Mouse (Mus musculus) myocyte (in vitro differentiated cells): Measurements from ENCODE around the gene Aff4.

Experiments used
- CEBPB ChIP-seq: IDR thresholded peaks from 2 replicates; pipeline ENCODE4 v1.6.1; 2011; ENCODE audit warnings: mild to moderate bottlenecking, moderate library complexity; ENCODE audit not compliant: poor library complexity, insufficient read depth, severe bottlenecking
- E2F4 ChIP-seq: IDR thresholded peaks from one replicate; pipeline ENCODE4 v1.6.1; 2011; ENCODE audit warnings: mild to moderate bottlenecking, control low read depth, moderate library complexity; ENCODE audit not compliant: insufficient read depth
- MAX ChIP-seq: IDR thresholded peaks from one replicate; pipeline ENCODE4 v1.6.1; 2011; ENCODE audit warnings: low read depth, mild to moderate bottlenecking, control low read depth
- MYOD1 ChIP-seq, 3 experiments: IDR thresholded peaks; one replicate each; pipeline ENCODE4 v1.6.1; 2011; ENCODE audit warnings: control low read depth in 2 of 3, low read depth in 2 of 3, mild to moderate bottlenecking in 2 of 3, moderate library complexity in 1 of 3; ENCODE audit not compliant: insufficient read length in 2 of 3, control insufficient read depth in 1 of 3
- MYOG ChIP-seq, 3 experiments: IDR thresholded peaks; one replicate each; pipeline ENCODE4 v1.6.1; 2011; ENCODE audit warnings: control low read depth in 2 of 3, low read depth in 2 of 3, mild to moderate bottlenecking in 2 of 3; ENCODE audit not compliant: insufficient read length in 2 of 3, control insufficient read depth in 1 of 3, insufficient read depth in 1 of 3
- POLR2A ChIP-seq: IDR thresholded peaks from one replicate; pipeline ENCODE4 v1.6.1; 2011; ENCODE audit warnings: low read depth, mild to moderate bottlenecking, control low read depth, moderate library complexity; ENCODE audit not compliant: insufficient read length
- TCF12 ChIP-seq: IDR thresholded peaks from one replicate; pipeline ENCODE4 v1.6.1; 2011; ENCODE audit warnings: mild to moderate bottlenecking, control low read depth; ENCODE audit not compliant: poor library complexity, insufficient read depth, severe bottlenecking

- no peak for TF ChIP-seq CEBPB
- no peak for TF ChIP-seq E2F4
- TF ChIP-seq POLR2A: no peak
- no peak for TF ChIP-seq TCF12
- no peak for TF ChIP-seq MAX
- TF ChIP-seq MYOD1 (IDR thresholded peaks at IDR 0.05; ENCODE audit: control insufficient read depth in 1 of 3, insufficient read length in 2 of 3, low read depth in 2 of 3): no peak
- no peak for TF ChIP-seq MYOG (IDR thresholded peaks at IDR 0.05; ENCODE audit: control insufficient read depth in 1 of 3, insufficient read depth in 1 of 3, insufficient read length in 2 of 3, low read depth in 2 of 3)
These were observed 43.2 kb downstream of the Aff4 start for GRCm38 (mm10) chr11:53393856-53394255.
